Mouse (Mus musculus) T-cell, adult 2 months (primary cell): ENCODE results near the gene Gpr176.

Experiments
- DNase-seq: peaks from one replicate; pipeline ENCODE4 v3.0.0; 2022; ENCODE audit warnings: low spot score

The Gpr176 gene

GRCm38 (mm10) chr2:118373572-118374279, 507 bp upstream of the Gpr176 start:
- DNase-seq = peak; percentile 82

DNA sequence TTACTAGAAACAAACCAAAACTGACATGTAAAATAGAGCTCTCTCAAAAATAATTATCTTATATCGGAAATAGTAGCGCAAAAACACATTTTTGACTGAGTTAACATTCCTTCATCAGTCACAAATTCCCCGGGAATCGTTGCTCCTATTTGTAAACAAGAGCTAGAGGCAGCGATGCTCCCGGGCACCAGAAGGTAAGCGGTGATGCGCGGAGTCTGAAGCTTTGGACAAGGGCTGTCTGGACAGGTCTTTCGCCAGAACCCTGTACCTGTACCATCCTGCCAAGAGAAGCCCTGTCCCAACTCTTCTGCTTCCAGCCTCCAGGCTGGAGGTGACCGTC, 688 bp downstream of the Gpr176 start:
- DNase-seq = no peak

- DNase-seq = no peak
These were observed 1.4 kb downstream of the Gpr176 start for GRCm38 (mm10) chr2:118371841-118372240.

DNA sequence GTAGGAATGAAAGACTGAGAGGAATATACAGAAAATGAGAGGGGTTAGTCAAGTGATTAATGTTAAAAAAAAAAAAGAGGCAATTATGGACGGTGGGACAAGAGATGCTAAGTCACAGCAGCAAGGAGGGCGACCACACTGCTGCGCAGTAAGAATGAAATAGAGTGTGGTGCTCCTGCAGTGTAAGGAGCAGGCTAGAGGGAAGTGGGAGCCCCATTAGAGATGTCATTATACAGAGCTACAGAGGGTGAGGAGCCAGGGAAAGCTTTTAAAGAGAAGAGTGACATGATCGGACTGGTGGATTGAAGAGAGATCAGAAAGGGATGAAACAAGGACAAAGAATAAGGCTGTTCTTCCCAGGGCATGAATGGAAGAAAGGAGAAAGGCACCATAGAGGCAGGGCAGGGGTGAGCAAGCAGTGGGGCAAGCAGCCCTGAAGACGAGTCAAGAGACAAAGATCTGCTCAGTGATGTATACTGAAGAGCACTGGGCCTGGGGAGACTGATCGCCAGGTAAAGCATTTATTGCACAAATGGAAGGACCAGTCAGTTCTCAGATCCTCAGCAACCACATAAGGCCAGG, 18.0 kb downstream of the Gpr176 start:
- no peak for DNase-seq

DNA sequence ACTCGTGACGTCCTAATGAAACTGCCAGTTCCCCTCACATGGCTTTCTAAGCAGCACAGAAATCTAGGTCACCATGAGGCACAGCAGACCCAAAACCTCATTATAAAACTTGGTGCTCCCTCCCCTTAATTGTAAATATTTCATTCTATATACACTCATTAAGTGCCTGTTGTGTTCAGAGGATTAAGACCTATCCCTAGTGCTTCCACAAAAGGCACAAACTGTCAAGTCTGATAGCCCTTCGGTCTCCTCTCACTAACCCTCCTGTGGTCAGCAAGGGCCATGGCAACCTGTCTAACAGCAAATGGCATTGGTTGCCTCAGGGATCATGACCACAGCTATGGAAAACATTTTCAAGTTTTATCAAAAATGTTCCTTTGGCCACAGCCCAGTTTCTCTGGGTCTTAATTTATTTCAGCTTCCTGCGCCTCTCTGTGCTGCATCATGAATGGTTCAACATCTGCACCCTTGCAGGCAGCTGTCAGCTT, 19.3 kb downstream of the Gpr176 start:
- DNase-seq = no peak

- no peak for DNase-seq
These were observed 19.7 kb downstream of the Gpr176 start for GRCm38 (mm10) chr2:118353498-118353897.

GRCm38 (mm10) chr2:118345535-118345934, 27.7 kb downstream of the Gpr176 start:
- no peak for DNase-seq

DNA sequence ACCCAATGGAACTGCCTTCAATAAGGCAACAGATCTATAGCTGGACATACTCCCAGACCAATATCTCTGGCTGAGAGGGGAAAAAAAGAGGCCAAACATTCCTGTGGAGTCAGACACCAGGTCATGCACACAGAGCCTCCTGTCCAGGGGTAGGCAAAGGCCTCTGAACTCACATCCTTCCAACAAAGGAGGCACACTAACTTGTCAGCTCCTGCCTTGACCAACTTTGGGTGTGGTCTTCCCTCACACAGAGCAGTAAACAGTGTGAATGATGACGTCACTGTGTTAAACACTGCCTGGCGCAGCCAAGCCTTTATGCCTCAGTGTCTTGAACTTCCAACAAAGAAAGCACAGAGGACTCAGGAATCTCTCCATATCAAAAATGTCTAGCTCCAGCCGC, 29.3 kb downstream of the Gpr176 start:
- no peak for DNase-seq

DNA sequence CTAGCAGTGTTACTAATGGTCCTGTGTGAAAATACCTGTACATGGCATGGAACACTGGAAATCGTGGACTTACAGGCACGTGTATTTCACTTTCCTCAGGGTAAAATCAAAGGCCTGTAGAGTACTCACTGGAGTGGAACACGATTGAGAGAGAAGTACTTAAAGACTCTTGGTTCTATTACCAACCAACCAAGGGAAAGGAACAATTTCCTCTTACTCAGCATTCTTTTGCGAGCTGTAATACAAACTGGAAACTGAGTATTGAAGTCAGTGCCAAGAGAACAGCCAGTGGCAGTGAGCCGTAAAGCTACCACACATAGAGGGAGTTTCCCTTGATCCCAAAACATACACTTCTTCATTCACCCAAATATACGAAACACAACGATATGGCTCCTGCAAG, 31.9 kb downstream of the Gpr176 start:
- DNase-seq = no peak

DNA sequence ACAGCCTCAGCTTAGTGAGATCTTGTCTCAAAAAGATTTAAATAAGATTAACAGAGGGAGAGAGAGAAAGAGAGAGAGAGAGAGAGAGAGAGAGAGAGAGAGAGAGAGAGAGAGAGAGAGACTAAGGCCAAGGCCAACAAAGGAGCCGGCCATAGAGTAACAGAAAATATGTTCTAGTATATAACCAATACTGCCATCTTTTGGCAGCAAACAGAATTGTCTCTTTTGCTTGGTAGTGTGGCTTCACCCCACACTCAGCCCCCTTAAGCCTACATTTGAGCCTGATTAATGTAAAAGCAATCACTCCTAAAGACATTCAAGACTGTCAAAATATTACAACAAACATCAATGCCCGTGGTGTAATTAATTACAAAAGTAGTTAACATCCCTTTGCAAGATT, 37.1 kb downstream of the Gpr176 start:
- no peak for DNase-seq

GRCm38 (mm10) chr2:118322663-118323062, 50.6 kb downstream of the Gpr176 start:
- no peak for DNase-seq

GRCm38 (mm10) chr2:118321804-118322203, 51.4 kb downstream of the Gpr176 start:
- no peak for DNase-seq

GRCm38 (mm10) chr2:118321094-118321493, 52.1 kb downstream of the Gpr176 start:
- DNase-seq = no peak

- DNase-seq = no peak
These were observed 52.7 kb downstream of the Gpr176 start for GRCm38 (mm10) chr2:118320519-118320918.

- no peak for DNase-seq
These were observed 54.0 kb downstream of the Gpr176 start for GRCm38 (mm10) chr2:118319176-118319575.

- DNase-seq = no peak
These were observed 56.3 kb downstream of the Gpr176 start for GRCm38 (mm10) chr2:118316939-118317338.

- DNase-seq = no peak
These were observed 57.4 kb downstream of the Gpr176 start for GRCm38 (mm10) chr2:118315656-118316402.

GRCm38 (mm10) chr2:118307561-118307960, 65.7 kb downstream of the Gpr176 start:
- DNase-seq = no peak

GRCm38 (mm10) chr2:118306966-118307365, 66.3 kb downstream of the Gpr176 start:
- no peak for DNase-seq

- no peak for DNase-seq
These were observed 66.7 kb downstream of the Gpr176 start for GRCm38 (mm10) chr2:118306522-118306895.

- no peak for DNase-seq
These were observed 67.2 kb downstream of the Gpr176 start for GRCm38 (mm10) chr2:118305827-118306521.

- no peak for DNase-seq
These were observed 69.8 kb downstream of the Gpr176 start for GRCm38 (mm10) chr2:118303456-118303855.

DNA sequence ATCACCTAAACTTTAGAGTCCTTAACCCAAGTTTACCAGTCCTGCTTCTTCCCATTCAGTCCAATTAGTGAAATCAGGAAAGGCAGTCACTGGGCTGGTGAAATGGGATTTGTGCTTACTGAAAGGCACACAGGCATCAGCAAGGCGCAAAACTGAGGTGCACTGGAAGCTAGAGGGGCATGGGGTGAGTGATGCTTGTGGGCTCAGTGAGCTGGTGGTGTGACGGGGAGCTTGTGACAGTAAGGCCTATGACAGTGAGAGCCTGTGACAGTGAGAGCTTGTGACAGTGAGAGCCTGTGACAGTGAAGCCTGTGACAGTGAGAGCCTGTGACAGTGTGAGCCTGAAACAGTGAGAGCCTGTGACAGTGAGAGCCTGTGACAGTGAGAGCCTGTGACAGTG, 71.6 kb downstream of the Gpr176 start:
- DNase-seq = no peak
